Mouse (Mus musculus) neural tube, embryonic 13.5 days (tissue): ENCODE measurements around the gene Grin2c. TPM values are rescaled to one million over a fixed set of nuclear protein-coding genes. Genes with fewer than 3 reads are reported as not detected.

Source experiments
- ATAC-seq: fragments of 200-750 bp; cut with Nextera tagmentation; 2 replicates; pipeline ENCODE4 v1.8.0; 2017; ENCODE audit warnings: low read depth, mild to moderate bottlenecking, moderate TSS enrichment, moderate library complexity
- H3K27ac ChIP-seq: fragments of 300-500 bp; sonication (generic); replicated peaks from 2 replicates; pipeline ENCODE4 v1.5.1; 2015; ENCODE audit warnings: moderate library complexity, mild to moderate bottlenecking, inconsistent platforms
- H3K27me3 ChIP-seq: fragments of 300-500 bp; sonication (generic); 2 replicates; pipeline ENCODE4 v1.6.1; 2015; ENCODE audit warnings: mild to moderate bottlenecking, inconsistent platforms
- H3K36me3 ChIP-seq: fragments of 300-500 bp; sonication (generic); 2 replicates; pipeline ENCODE4 v1.6.1; 2015; ENCODE audit warnings: mild to moderate bottlenecking, inconsistent platforms
- H3K4me1 ChIP-seq: fragments of 300-500 bp; sonication (generic); replicated peaks from 2 replicates; pipeline ENCODE4 v1.6.1; 2015; ENCODE audit warnings: inconsistent platforms
- H3K4me2 ChIP-seq: fragments of 300-500 bp; sonication (generic); 2 replicates; pipeline ENCODE4 v1.6.1; 2015; ENCODE audit warnings: inconsistent platforms, mild to moderate bottlenecking, moderate library complexity
- H3K4me3 ChIP-seq: fragments of 300-500 bp; sonication (generic); 2 replicates; pipeline ENCODE4 v1.5.1; 2015; ENCODE audit warnings: mild to moderate bottlenecking, inconsistent platforms
- H3K9ac ChIP-seq: fragments of 300-500 bp; sonication (generic); 2 replicates; pipeline ENCODE4 v1.6.1; 2015; ENCODE audit warnings: moderate library complexity, mild to moderate bottlenecking, inconsistent platforms
- H3K9me3 ChIP-seq: fragments of 300-500 bp; sonication (generic); 2 replicates; pipeline ENCODE4 v1.6.1; 2016; ENCODE audit warnings: inconsistent platforms
- WGBS: fragments of 180-500 bp; shearing (Covaris S2); methylation state at CpG from one replicate; pipeline ENCODE4 v1.1.7; 2015; 5-methylcytosine and 5-hydroxymethylcytosine counted together
- polyA plus RNA-seq: library from polyadenylated mRNA; unstranded; fragments of >200 nt; fragmentation: Nextera tagmentation; extraction: Ambion mirVana; gene quantifications from 2 replicates; pipeline ENCODE4 v1.2.1, GENCODE M21; 2015

Gene Grin2c
- polyA plus RNA-seq, 1 experiment from 2014 or later: 0.57 TPM

- H3K4me3 ChIP-seq: no peak overlapping the region
- H3K27ac ChIP-seq: no peak overlapping the region
- peaks cover 14% of the 10 kb centered on the region for H3K27me3 ChIP-seq
- peaks cover 68% of the 10 kb centered on the region for H3K4me1 ChIP-seq
- H3K9ac ChIP-seq: no peak overlapping the region
- ATAC-seq: no peak
- H3K4me2 ChIP-seq: no peak overlapping the region
- H3K36me3 ChIP-seq: no peaks in the 10 kb centered on the region
- 79% methylated on average over 6 of the region's 6 CpGs for WGBS
- no peaks in the 10 kb centered on the region for H3K9me3 ChIP-seq
Observed at GRCm38 (mm10) chr11:115223877-115224276, 43.2 kb downstream of the Grin2c start.

- H3K27me3 ChIP-seq: peaks cover 14% of the 10 kb centered on the region
- peaks cover 64% of the 10 kb centered on the region for H3K4me1 ChIP-seq
- no peak overlapping the region for H3K4me3 ChIP-seq
- no peaks in the 10 kb centered on the region for H3K36me3 ChIP-seq
- H3K27ac ChIP-seq: no peak overlapping the region
- 69% methylated on average over 11 of the region's 11 CpGs for WGBS
- H3K9ac ChIP-seq: no peak overlapping the region
- H3K9me3 ChIP-seq: no peaks in the 10 kb centered on the region
- no peak for ATAC-seq
- no peak overlapping the region for H3K4me2 ChIP-seq
Observed at GRCm38 (mm10) chr11:115223451-115223850, 43.6 kb downstream of the Grin2c start.

- Histone ChIP-seq H3K4me3 (no peak overlapping the region), H3K4me2 (no peak overlapping the region), H3K9me3 (no peaks in the 10 kb centered on the region), H3K9ac (no peak overlapping the region), H3K27ac (no peak overlapping the region), H3K4me1 (peaks cover 64% of the 10 kb centered on the region), H3K27me3 (peaks cover 14% of the 10 kb centered on the region), H3K36me3 (no peaks in the 10 kb centered on the region)
- ATAC-seq: no peak
- WGBS: 49% methylated on average over 5 of the region's 5 CpGs
Observed at GRCm38 (mm10) chr11:115222570-115222969, 44.5 kb downstream of the Grin2c start.

GRCm38 (mm10) chr11:115222077-115222476 is 45.0 kb downstream of the Grin2c start:
- no peak for ATAC-seq
- Histone ChIP-seq H3K9me3 (no peaks in the 10 kb centered on the region), H3K4me1 (peaks cover 64% of the 10 kb centered on the region), H3K9ac (no peak overlapping the region), H3K27ac (no peak overlapping the region), H3K4me3 (no peak overlapping the region), H3K36me3 (no peaks in the 10 kb centered on the region), H3K4me2 (no peak overlapping the region), H3K27me3 (peaks cover 14% of the 10 kb centered on the region)
- 54% methylated on average over 12 of the region's 12 CpGs for WGBS

GRCm38 (mm10) chr11:115219685-115220084 is 47.4 kb downstream of the Grin2c start:
- Histone ChIP-seq H3K4me2 (no peak overlapping the region), H3K4me1 (peaks cover 45% of the 10 kb centered on the region), H3K4me3 (no peak overlapping the region), H3K36me3 (0 out of 2 replicates have a peak, but pooled peaks cover 4% of the 10 kb centered on the region), H3K27ac (no peak overlapping the region), H3K9me3 (no peaks in the 10 kb centered on the region), H3K27me3 (peaks cover 14% of the 10 kb centered on the region), H3K9ac (no peak overlapping the region)
- no peak for ATAC-seq
- WGBS: 92% methylated on average over 10 of the region's 10 CpGs

- no peak for ATAC-seq
- 0 out of 2 replicates have a peak, but pooled peaks cover 4% of the 10 kb centered on the region for H3K36me3 ChIP-seq
- H3K27me3 ChIP-seq: peaks cover 14% of the 10 kb centered on the region
- WGBS: 82% methylated on average over 9 of the region's 9 CpGs
- no peak overlapping the region for H3K27ac ChIP-seq
- no peak overlapping the region for H3K4me2 ChIP-seq
- no peak overlapping the region for H3K9ac ChIP-seq
- H3K4me1 ChIP-seq: peaks cover 44% of the 10 kb centered on the region
- H3K4me3 ChIP-seq: no peak overlapping the region
- no peaks in the 10 kb centered on the region for H3K9me3 ChIP-seq
Observed at GRCm38 (mm10) chr11:115219263-115219662, 47.8 kb downstream of the Grin2c start.

- peaks cover 34% of the 10 kb centered on the region for H3K4me1 ChIP-seq
- H3K9me3 ChIP-seq: no peaks in the 10 kb centered on the region
- no peak overlapping the region for H3K4me2 ChIP-seq
- 0 out of 2 replicates have a peak, but pooled peaks cover 9% of the 10 kb centered on the region for H3K27me3 ChIP-seq
- no peak overlapping the region for H3K9ac ChIP-seq
- peak overlapping the region; percentile 46; the same call in 1 of the 2 replicates for H3K27ac ChIP-seq
- peak; percentile 44 for ATAC-seq
- 0 out of 2 replicates have a peak, but pooled peaks cover 4% of the 10 kb centered on the region for H3K36me3 ChIP-seq
- 52% methylated on average over 18 of the region's 18 CpGs for WGBS
- no peak overlapping the region for H3K4me3 ChIP-seq
Observed at GRCm38 (mm10) chr11:115217439-115218410, 49.3 kb downstream of the Grin2c start.

- WGBS: 40% methylated on average over 5 of the region's 5 CpGs
- 0 out of 2 replicates have a peak, but pooled peaks cover 4% of the 10 kb centered on the region for H3K36me3 ChIP-seq
- H3K27me3 ChIP-seq: 0 out of 2 replicates have a peak, but pooled peaks cover 9% of the 10 kb centered on the region
- ATAC-seq: no peak
- H3K9ac ChIP-seq: no peak overlapping the region
- peaks cover 31% of the 10 kb centered on the region for H3K4me1 ChIP-seq
- no peak overlapping the region for H3K27ac ChIP-seq
- H3K4me3 ChIP-seq: no peak overlapping the region
- H3K4me2 ChIP-seq: no peak overlapping the region
- H3K9me3 ChIP-seq: no peaks in the 10 kb centered on the region
Observed at GRCm38 (mm10) chr11:115215123-115215522, 51.9 kb downstream of the Grin2c start.

- ATAC-seq: no peak
- H3K9me3 ChIP-seq: no peaks in the 10 kb centered on the region
- H3K27me3 ChIP-seq: no peaks in the 10 kb centered on the region
- no peak overlapping the region for H3K4me3 ChIP-seq
- peaks cover 24% of the 10 kb centered on the region for H3K36me3 ChIP-seq
- H3K4me1 ChIP-seq: peaks cover 40% of the 10 kb centered on the region
- H3K27ac ChIP-seq: no peak overlapping the region
- 58% methylated on average over 13 of the region's 13 CpGs for WGBS
- H3K9ac ChIP-seq: no peak overlapping the region
- no peak overlapping the region for H3K4me2 ChIP-seq
Observed at GRCm38 (mm10) chr11:115212116-115212515, 54.9 kb downstream of the Grin2c start.

- WGBS: 77% methylated on average over 7 of the region's 7 CpGs
- Histone ChIP-seq H3K4me1 (peaks cover 52% of the 10 kb centered on the region), H3K36me3 (peaks cover 35% of the 10 kb centered on the region), H3K9me3 (no peaks in the 10 kb centered on the region), H3K4me2 (no peak overlapping the region), H3K9ac (0 out of 2 replicates have a peak overlapping the region, but pooled peaks have one; percentile 8), H3K27ac (no peak overlapping the region), H3K27me3 (no peaks in the 10 kb centered on the region), H3K4me3 (no peak overlapping the region)
- ATAC-seq: no peak
Observed at GRCm38 (mm10) chr11:115209958-115210357, 57.1 kb downstream of the Grin2c start.

- H3K4me2 ChIP-seq: no peak overlapping the region
- no peak overlapping the region for H3K27ac ChIP-seq
- peaks cover 52% of the 10 kb centered on the region for H3K4me1 ChIP-seq
- ATAC-seq: no peak
- peaks cover 36% of the 10 kb centered on the region for H3K36me3 ChIP-seq
- H3K4me3 ChIP-seq: no peak overlapping the region
- 82% methylated on average over 25 of the region's 25 CpGs for WGBS
- no peak overlapping the region for H3K9ac ChIP-seq
- H3K27me3 ChIP-seq: no peaks in the 10 kb centered on the region
- H3K9me3 ChIP-seq: no peaks in the 10 kb centered on the region
Observed at GRCm38 (mm10) chr11:115208776-115209732, 58.0 kb downstream of the Grin2c start.
